9 mouse cellular contexts compared by ENCODE assay signal in genomic region chr7:29367166-29368003, GRCm38 (mm10).
A peak's percentile ranks its signal among the peaks of the same experiment; 100 is the strongest.
DNase-seq lines count a peak whose midpoint lies in the region; ATAC-seq and TF ChIP-seq lines count a peak whose summit lies in the region.
"Had no signal": no experiment of that assay in that cellular context is flagged by ENCODE, and none has a peak within 500 bp of the region (broad histone marks: within the 10 kb centered on the region; RNA-seq: fewer than 3 reads in every experiment).

No protein-coding gene starts in this region.

- peak overlapping the region; percentile 72 for H3K27ac ChIP-seq in hindbrain, embryonic 12.5 days
- H3K27ac ChIP-seq in midbrain, postnatal 0 days (ENCODE audit: low read depth, low read length) = peak overlapping the region; percentile 92

- intact Hi-C loops in gastrocnemius, postnatal 14 days (cut with DNase I; ENCODE audit: low total_unique reads) = no loop called here

- no peak overlapping the region for H3K4me3 ChIP-seq in hindbrain, embryonic 12.5 days
- H3K4me3 ChIP-seq in midbrain, postnatal 0 days (ENCODE audit: low read depth, low read length) = no peak overlapping the region

- H3K9me3 ChIP-seq in hindbrain, embryonic 12.5 days (replicated peaks) = no peaks in the 10 kb centered on the region
- no peaks in the 10 kb centered on the region for H3K9me3 ChIP-seq in midbrain, postnatal 0 days (ENCODE audit: low read length)

- H3K27me3 ChIP-seq in hindbrain, embryonic 12.5 days = no peaks in the 10 kb centered on the region
- H3K27me3 ChIP-seq in midbrain, postnatal 0 days (ENCODE audit: insufficient read depth, low read length) = no peaks in the 10 kb centered on the region

- DNase-seq in cerebellum, adult 18-20 months = peak; percentile 53 to 71
- DNase-seq in cerebellum, adult 11 months = no peak
- DNase-seq in brain, embryonic 14.5 days (ENCODE audit: low read depth) = peak; percentile 90
- peak; percentile 87 for DNase-seq in midbrain, postnatal 0 days (ENCODE audit: low spot score)
- no peak for DNase-seq in gastrocnemius, postnatal 14 days
- no peak for DNase-seq in spleen, postnatal 14 days (ENCODE audit: low spot score in 2 of 2)
- DNase-seq: gastrocnemius, postnatal 25 days had no signal

- TF ChIP-seq CTCF in brain, embryonic 14.5 days (IDR thresholded peaks at IDR 0.05; ENCODE audit: borderline replicate concordance, extremely low read depth, insufficient read depth, insufficient read length) = no peak
- no peak for TF ChIP-seq CTCF in midbrain, postnatal 0 days (IDR thresholded peaks at IDR 0.05)

- H3K36me3 ChIP-seq in hindbrain, embryonic 12.5 days = peaks cover 5% of the 10 kb centered on the region; the same call in 1 of the 2 replicates
- H3K36me3 ChIP-seq in midbrain, postnatal 0 days (ENCODE audit: insufficient read depth, low read length) = peaks cover 29% of the 10 kb centered on the region

- no peak for TF ChIP-seq POLR2A in brain, embryonic 14.5 days (IDR thresholded peaks at IDR 0.05; ENCODE audit: borderline replicate concordance, extremely low read depth, insufficient read depth, insufficient read length, poor library complexity, severe bottlenecking)

- WGBS in hindbrain, embryonic 12.5 days = 75% methylated on average over 13 of the region's 13 CpGs
- WGBS in midbrain, postnatal 0 days = 71% methylated on average over 13 of the region's 13 CpGs

- peak; percentile 83 for ATAC-seq in hindbrain, embryonic 12.5 days (ENCODE audit: low FRiP score)
- peak; percentile 94 for ATAC-seq in midbrain, postnatal 0 days (ENCODE audit: low FRiP score)
- ATAC-seq in activated CD4-positive, CD25-positive, alpha-beta regulatory T cell, adult 4 months = no peak

- H3K4me2 ChIP-seq in hindbrain, embryonic 12.5 days (replicated peaks) = no peak overlapping the region
- H3K4me2 ChIP-seq in midbrain, postnatal 0 days (ENCODE audit: low read depth, low read length, poor library complexity, severe bottlenecking) = no peak overlapping the region; the same call in 1 of the 2 replicates

- H3K4me1 ChIP-seq in hindbrain, embryonic 12.5 days = peaks cover 6% of the 10 kb centered on the region
- H3K4me1 ChIP-seq in midbrain, postnatal 0 days (ENCODE audit: insufficient read depth, low read length) = peaks cover 11% of the 10 kb centered on the region; the same call in 1 of the 2 replicates

- H3K9ac ChIP-seq in hindbrain, embryonic 12.5 days = 0 out of 2 replicates have a peak overlapping the region, but pooled peaks have one; percentile 1
- no peak overlapping the region; the same call in 1 of the 2 replicates for H3K9ac ChIP-seq in midbrain, postnatal 0 days (replicated peaks; ENCODE audit: low read length, poor library complexity, severe bottlenecking)

Comparison
In these comparisons a context has a peak if more than half of its experiments do, and no peak if none do; other contexts are left out.
1. DNase-seq: peak in cerebellum, adult 18-20 months (2 of 2), brain, embryonic 14.5 days (single experiment) and midbrain, postnatal 0 days (single experiment); none in cerebellum, adult 11 months (single experiment), gastrocnemius, postnatal 14 days (single experiment) and spleen, postnatal 14 days (0 of 2).